In the genomic region with DNA sequence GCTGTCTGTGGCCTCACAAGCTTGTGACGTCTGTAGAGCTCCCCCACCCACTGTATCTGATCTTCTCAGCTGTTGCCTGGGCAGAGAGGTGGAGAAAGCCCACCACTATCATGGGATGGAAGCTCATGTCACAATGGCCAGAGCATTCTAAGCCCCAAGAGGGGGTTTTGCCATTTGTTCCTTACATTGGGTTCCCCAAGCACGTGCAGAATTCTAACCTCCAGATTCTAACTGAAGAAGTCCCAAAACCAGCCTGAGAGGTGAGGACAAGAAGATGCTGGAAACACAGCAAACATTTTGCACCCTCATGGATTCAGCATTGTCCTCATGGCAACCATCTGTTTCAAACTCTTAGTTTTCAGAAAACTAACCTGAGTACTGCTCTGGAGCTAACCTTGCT, we compare ENCODE assay signal across 43 mouse cellular contexts. TPM values are rescaled to one million over a fixed set of nuclear protein-coding genes. Genes with fewer than 3 reads are reported as not detected.
"Had no signal": no experiment of that assay in that cellular context is flagged by ENCODE, and none has a peak within 500 bp of the region (broad histone marks: within the 10 kb centered on the region; RNA-seq: fewer than 3 reads in every experiment).

A gene (minus strand): TSS at position 101 of the 400 bp plus-strand sequence.

- H3K4me2 ChIP-seq: heart, embryonic 11.5 days; heart, embryonic 12.5 days; heart, embryonic 13.5 days; heart, embryonic 15.5 days; hindbrain, embryonic 12.5 days; hindbrain, embryonic 13.5 days; hindbrain, embryonic 14.5 days; hindbrain, embryonic 15.5 days; intestine, embryonic 15.5 days; kidney, embryonic 15.5 days had no signal

- H3K9me3 ChIP-seq: heart, embryonic 10.5 days; heart, embryonic 12.5 days; heart, embryonic 13.5 days; heart, embryonic 15.5 days; hindbrain, embryonic 10.5 days; hindbrain, embryonic 12.5 days; hindbrain, embryonic 13.5 days; hindbrain, embryonic 15.5 days; intestine, embryonic 15.5 days; kidney, embryonic 15.5 days had no signal

- DNase-seq: heart, postnatal 10 days; heart, postnatal 14 days; heart, postnatal 36 days; heart, postnatal 4 days; kidney, adult 11 months; kidney, adult 18-20 months; kidney, adult 2 months; kidney, adult 8-10 months; kidney, adult 9 months; kidney, postnatal 10 days; kidney, postnatal 14 days; kidney, postnatal 25 days; kidney, postnatal 36 days; kidney, postnatal 4 days; layer of hippocampus, adult 9-11 months; layer of hippocampus, postnatal 36 days had no signal

- H3K36me3 ChIP-seq: heart, embryonic 10.5 days; heart, embryonic 12.5 days; heart, embryonic 13.5 days; heart, embryonic 15.5 days; hindbrain, embryonic 10.5 days; hindbrain, embryonic 12.5 days; hindbrain, embryonic 13.5 days; hindbrain, embryonic 15.5 days; intestine, embryonic 15.5 days; kidney, embryonic 15.5 days had no signal

- H3K4me3 ChIP-seq: heart, embryonic 10.5 days; heart, embryonic 12.5 days; heart, embryonic 13.5 days; heart, embryonic 15.5 days; hindbrain, embryonic 10.5 days; hindbrain, embryonic 12.5 days; hindbrain, embryonic 13.5 days; hindbrain, embryonic 15.5 days; intestine, embryonic 15.5 days; kidney, embryonic 15.5 days; layer of hippocampus, adult 2 months had no signal

- ATAC-seq: hindbrain, embryonic 16.5 days; hindbrain, postnatal 0 days; inflammation-experienced regulatory T-cells, adult 6 months; intestine, embryonic 15.5 days; intestine, embryonic 16.5 days; intestine, postnatal 0 days had no signal

- H3K9ac ChIP-seq: heart, embryonic 12.5 days; heart, embryonic 13.5 days; heart, embryonic 15.5 days; hindbrain, embryonic 12.5 days; hindbrain, embryonic 13.5 days; hindbrain, embryonic 14.5 days; hindbrain, embryonic 15.5 days; intestine, embryonic 15.5 days; kidney, embryonic 15.5 days had no signal

- H3K27ac ChIP-seq: heart, embryonic 10.5 days; heart, embryonic 13.5 days; heart, embryonic 15.5 days; hindbrain, embryonic 10.5 days; hindbrain, embryonic 12.5 days; hindbrain, embryonic 13.5 days; hindbrain, embryonic 14.5 days; hindbrain, embryonic 15.5 days; hindbrain, postnatal 0 days; intestine, embryonic 15.5 days; kidney, embryonic 15.5 days; kidney, postnatal 0 days; layer of hippocampus, adult 2 months had no signal

- H3K27me3 ChIP-seq: heart, embryonic 12.5 days; heart, embryonic 13.5 days; heart, embryonic 15.5 days; hindbrain, embryonic 12.5 days; hindbrain, embryonic 13.5 days; hindbrain, embryonic 15.5 days; intestine, embryonic 15.5 days; kidney, embryonic 15.5 days had no signal

- H3K4me1 ChIP-seq: heart, embryonic 10.5 days; heart, embryonic 12.5 days; heart, embryonic 13.5 days; heart, embryonic 15.5 days; hindbrain, embryonic 12.5 days had no signal

RNA-seq across cellular contexts. Expression of the gene that starts here (rescaled TPM):
- polyA plus RNA-seq: heart, embryonic 10.5 days; heart, embryonic 11.5 days; heart, embryonic 12.5 days; heart, embryonic 13.5 days; heart, embryonic 14.5 days; heart, embryonic 15.5 days; heart, embryonic 16.5 days; heart, postnatal 0 days; hindbrain, embryonic 11.5 days; hindbrain, embryonic 12.5 days; hindbrain, embryonic 14.5 days; hindbrain, embryonic 15.5 days; hindbrain, embryonic 16.5 days; hindbrain, postnatal 0 days; inflammation-experienced regulatory T-cells, adult 6 months; intestine, embryonic 14.5 days; intestine, embryonic 15.5 days; intestine, postnatal 0 days; kidney, adult 2 months; kidney, embryonic 14.5 days; kidney, embryonic 15.5 days; kidney, embryonic 16.5 days; large intestine, adult 2 months had no signal
